Mouse (Mus musculus): ENCODE measurements around the gene Nmnat2.

Nmnat2 gene

DNA sequence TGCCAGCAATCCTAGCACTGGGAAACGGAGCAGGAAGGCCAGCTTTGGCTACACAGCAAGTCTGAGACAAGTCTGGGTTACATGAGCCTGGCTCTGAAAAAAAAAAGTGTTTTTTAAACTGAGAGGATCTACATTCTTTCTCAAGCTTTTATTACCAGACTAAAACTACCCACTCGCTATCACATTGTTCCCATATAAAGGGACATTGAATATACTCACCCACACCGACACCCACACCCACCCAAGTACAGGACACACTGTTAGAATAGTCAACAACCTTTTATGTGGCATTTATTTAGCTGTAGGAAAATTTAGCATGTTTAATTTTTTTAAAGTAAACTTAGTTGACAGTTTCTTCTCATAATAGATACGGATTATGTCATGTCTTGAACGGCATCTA lies 35.3 kb downstream of the Nmnat2 start:
- DNase-seq: no peak

GRCm38 (mm10) chr1:152992271-152993134 lies 37.7 kb downstream of the Nmnat2 start:
- no peak for DNase-seq

- no peak for DNase-seq
These were observed 39.0 kb downstream of the Nmnat2 start for GRCm38 (mm10) chr1:152993803-152994202.

GRCm38 (mm10) chr1:152999983-153000382 lies 45.2 kb downstream of the Nmnat2 start:
- peak; percentile 6 for DNase-seq

GRCm38 (mm10) chr1:153000486-153001228 lies 45.9 kb downstream of the Nmnat2 start:
- no peak for DNase-seq

DNA sequence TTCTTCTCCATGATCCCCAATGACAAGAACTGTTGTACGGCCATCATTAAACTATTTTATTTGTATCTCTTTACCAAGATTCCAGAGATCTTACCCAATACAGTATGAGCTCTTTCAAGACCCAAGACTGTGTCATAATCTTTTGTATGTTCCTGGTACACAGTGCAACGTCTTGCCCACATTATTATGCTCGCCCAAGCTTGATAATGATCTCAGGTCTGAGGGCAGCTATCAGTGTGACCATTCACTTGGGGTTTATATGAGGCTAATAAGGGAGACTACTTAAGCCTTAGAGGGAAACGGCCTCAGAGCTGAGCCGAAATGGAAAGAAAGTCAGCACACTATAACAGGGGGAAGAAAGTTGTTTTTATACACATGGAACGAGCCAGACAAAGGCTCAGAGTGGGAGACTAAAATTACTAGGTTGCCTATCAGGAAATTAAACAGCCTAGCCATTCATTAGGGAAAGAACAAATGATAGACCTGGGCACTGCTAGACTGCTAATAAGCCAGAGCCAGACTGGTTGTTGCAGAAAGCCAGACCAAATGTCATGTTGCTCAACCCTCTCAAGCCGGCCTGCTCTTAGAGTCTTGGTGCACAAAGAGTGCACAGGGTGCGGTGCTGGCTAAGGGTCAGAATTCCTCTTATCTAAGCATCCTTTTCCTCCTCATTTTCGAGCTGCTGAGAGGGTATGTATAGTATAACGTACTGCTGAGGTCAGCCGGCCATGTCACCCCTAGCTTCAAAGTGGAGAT lies 47.7 kb downstream of the Nmnat2 start:
- DNase-seq: no peak

DNA sequence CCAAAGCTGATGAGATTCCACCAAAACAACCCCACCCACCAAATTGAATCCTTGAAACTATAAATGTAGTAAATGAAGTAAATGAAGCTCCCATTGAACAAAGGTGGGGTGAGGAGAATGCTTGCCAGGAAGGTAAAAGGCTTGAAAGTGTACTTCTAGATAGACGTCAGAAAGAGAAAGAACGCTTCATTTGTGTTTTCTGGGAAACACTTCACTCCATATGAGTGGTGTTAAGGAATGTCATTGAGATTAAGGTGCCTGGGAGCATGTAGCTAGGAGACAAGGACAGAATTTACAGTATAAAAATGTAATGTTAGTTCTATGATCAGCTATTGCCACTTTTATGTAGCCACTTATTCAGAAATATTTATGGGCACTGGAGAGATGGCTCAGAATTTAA lies 49.7 kb downstream of the Nmnat2 start:
- no peak for DNase-seq

GRCm38 (mm10) chr1:153006054-153006453 lies 51.3 kb downstream of the Nmnat2 start:
- no peak for DNase-seq

- DNase-seq: no peak
These were observed 52.0 kb downstream of the Nmnat2 start for GRCm38 (mm10) chr1:153006761-153007160.

GRCm38 (mm10) chr1:153007292-153007691 lies 52.5 kb downstream of the Nmnat2 start:
- DNase-seq: no peak

- DNase-seq: no peak
These were observed 53.0 kb downstream of the Nmnat2 start for GRCm38 (mm10) chr1:153007824-153008223.

GRCm38 (mm10) chr1:153009338-153009737 lies 54.5 kb downstream of the Nmnat2 start:
- no peak for DNase-seq

- no peak for DNase-seq
These were observed 55.9 kb downstream of the Nmnat2 start for GRCm38 (mm10) chr1:153010353-153011351.

DNA sequence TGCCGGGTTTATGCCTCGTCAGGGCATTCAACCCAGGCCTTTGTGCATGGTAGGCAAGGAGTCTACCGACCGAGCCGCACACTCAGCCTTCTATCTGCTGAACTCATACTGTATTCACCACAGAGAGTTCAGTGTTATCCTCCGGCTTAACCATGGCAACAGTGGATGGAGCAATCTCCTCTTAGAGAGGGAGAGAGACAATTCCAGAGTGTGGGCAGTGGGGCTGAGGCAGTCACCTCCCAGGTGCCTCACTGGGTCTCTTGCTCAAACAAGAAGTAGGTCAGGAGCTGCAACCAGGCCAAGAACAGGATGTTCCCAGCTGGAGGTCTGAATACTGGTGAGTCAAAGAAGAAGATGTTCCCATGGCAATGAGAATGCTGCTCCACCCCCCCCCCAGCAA lies 56.8 kb downstream of the Nmnat2 start:
- DNase-seq: peak; percentile 5

GRCm38 (mm10) chr1:153013541-153014288 lies 58.9 kb downstream of the Nmnat2 start:
- DNase-seq: no peak

DNA sequence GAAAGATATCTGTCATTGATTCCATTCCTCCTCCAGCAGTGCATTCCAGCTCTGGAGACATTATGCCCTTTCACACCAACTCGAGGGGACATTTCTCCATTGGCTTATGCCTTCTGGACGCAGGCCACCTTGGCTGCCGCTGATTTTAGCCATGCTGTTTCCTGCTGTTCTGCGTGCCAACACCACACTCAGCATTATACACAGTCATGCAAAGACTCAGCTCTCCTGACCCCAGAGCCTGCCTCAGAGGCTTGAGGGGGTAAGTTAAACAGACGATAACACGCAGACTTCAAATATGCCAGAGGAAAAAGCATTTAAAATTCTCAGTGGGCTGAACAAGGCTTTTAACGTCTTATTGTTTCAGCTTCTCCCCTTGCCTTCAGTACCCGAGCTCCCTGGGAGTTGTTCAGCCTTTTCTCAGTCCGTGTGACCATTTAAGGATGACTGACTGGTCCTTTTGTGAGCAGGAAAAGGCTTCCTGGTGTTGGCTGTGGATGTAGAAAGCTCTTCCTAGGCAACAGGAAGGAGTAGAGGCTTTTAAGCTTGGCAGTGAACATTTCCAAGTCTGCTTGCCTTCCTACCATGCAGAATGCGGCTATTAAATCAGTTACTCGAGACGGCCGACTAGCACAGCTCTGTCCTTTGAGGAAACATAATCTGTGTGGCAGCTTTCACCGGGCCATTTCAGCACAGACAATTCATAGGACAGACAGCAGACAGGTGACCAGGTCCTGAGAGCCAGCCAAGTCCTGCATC lies 59.8 kb downstream of the Nmnat2 start:
- DNase-seq: no peak

- DNase-seq: no peak
These were observed 61.8 kb downstream of the Nmnat2 start for GRCm38 (mm10) chr1:153016465-153017163.

DNA sequence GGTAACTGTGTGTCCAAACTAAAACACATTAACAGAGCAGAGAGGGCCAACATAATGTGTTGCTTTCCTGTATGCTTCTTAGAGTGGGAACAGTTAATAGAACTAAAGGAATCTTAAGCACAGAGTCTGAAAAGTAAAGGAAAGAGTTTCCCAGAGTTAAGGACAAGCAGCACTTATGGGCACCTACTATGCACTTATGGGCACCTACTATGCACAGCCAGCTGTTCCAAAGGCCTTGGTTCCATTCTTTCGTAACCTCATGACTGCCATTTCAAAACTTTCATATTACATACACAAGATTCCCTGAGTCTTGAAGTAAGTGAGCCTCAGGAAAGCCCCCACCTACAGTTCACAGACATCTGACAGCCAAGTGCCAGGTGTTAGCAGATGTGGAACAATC lies 64.3 kb downstream of the Nmnat2 start:
- no peak for DNase-seq

GRCm38 (mm10) chr1:153019623-153020022 lies 64.8 kb downstream of the Nmnat2 start:
- no peak for DNase-seq
